Mouse (Mus musculus) retina, adult 2 months (tissue): ENCODE measurements around the gene Colca2.
A peak's percentile ranks its signal among the peaks of the same experiment; 100 is the strongest.

Experiments
- DNase-seq: peaks from one replicate; pipeline ENCODE4 v3.0.0-alpha.2; 2012; ENCODE audit warnings: low read depth, low spot score

Gene Colca2

GRCm38 (mm10) chr9:51278500-51279381 lies at the start of gene Colca2:
Colca2 (minus strand) TSS chr9:51278569.
- no peak for DNase-seq

DNA sequence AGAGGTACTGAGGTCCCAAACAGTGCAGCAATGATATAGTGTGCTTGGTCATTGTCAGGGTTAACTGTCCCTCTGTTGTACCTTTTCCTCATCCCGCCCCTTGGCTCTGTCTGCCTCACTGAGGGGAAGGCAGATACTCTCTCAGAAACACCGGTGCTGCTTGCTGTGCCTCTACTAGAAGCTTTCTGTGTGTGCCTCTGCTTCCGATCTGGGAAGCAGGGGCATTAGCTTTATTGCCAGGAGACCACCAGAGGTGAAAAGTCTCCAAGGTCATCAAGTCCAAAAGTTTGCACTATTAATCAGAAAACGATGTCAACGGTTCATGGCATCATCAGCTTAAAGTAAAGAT lies 49.2 kb upstream of the Colca2 start:
- no peak for DNase-seq

DNA sequence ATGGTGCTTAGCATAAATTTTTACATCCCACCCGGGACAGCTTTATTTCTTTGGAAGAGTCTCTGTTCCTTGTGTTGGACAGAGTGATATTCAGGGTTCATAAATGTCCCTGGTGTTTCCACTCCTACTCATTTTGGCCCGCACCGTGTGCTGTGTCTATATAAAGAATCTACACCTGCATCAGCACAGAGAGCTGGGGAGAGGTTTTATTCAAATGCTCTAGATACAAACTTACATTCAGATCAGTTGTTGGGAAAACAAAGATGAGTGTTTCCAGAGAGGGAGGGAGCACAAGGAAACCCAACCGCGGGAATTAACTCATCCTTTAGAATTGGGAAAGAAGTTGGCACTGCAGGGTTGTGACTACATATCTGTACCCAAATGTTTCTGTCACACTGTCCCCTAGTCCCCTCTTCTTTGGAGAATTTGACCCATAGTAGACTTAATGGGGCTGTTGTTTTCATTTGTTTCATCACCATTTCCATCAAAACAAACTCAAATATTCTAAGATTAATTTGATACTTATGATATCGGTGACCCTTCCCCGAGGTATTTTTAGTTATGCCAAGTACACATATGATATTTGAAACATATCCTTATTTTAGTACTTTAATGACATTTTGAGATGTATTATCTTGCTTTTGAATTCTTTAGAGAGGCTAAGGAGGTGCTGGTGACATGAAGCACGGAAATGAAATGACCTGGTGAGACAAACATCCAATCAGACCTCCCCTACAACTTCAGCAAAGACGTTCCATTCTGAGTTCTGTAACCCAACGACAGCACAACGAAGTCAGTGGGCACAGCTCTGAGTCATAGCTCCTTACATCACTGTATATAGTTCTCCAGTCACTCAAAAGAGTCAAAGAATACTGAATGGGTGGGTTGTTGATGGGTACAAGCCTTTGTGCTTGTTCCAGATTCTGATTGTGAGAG lies 48.5 kb upstream of the Colca2 start:
- DNase-seq: no peak

- DNase-seq: no peak
These were observed 46.2 kb upstream of the Colca2 start for GRCm38 (mm10) chr9:51324406-51325065.

GRCm38 (mm10) chr9:51320096-51320495 lies 41.7 kb upstream of the Colca2 start:
- no peak for DNase-seq

DNA sequence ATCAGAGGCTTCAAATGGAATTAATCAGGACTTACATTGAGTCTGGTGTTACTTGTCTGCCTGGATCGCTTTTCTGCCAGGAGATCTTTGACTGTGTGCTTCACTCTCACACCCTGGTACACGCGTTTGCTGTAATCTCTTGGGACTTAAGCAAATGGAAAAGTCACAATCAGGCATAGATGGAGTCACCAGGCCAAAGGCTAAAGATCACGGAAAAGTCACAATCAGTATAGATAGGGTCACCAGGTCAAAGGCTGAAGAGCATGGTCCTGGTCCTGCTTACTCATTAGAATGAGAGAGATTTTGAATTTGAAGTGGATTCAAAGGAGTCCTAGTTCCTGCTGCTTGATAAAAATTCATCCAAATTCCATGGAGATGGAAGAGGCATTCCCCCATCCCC lies 39.9 kb upstream of the Colca2 start:
- no peak for DNase-seq

DNA sequence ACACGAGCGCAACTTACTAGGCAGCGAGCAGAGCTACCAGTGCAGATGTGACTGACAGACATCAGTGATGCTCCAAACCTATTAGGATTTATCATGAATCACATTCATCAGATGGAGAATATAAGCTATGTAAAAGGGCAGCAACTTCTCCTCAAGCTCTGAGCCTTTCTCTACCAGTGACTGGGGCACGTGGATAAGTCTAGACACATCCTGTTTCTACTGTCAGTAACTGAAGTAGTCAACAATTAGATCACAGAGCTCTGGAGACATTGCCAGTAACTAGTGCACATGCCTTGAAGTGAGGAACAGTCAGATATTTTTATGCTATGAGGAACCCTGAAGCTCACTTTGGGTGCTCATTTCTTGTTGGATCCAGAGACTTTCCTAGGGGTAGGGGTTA lies 39.0 kb upstream of the Colca2 start:
- no peak for DNase-seq

- no peak for DNase-seq
These were observed 37.2 kb upstream of the Colca2 start for GRCm38 (mm10) chr9:51315402-51316063.

DNA sequence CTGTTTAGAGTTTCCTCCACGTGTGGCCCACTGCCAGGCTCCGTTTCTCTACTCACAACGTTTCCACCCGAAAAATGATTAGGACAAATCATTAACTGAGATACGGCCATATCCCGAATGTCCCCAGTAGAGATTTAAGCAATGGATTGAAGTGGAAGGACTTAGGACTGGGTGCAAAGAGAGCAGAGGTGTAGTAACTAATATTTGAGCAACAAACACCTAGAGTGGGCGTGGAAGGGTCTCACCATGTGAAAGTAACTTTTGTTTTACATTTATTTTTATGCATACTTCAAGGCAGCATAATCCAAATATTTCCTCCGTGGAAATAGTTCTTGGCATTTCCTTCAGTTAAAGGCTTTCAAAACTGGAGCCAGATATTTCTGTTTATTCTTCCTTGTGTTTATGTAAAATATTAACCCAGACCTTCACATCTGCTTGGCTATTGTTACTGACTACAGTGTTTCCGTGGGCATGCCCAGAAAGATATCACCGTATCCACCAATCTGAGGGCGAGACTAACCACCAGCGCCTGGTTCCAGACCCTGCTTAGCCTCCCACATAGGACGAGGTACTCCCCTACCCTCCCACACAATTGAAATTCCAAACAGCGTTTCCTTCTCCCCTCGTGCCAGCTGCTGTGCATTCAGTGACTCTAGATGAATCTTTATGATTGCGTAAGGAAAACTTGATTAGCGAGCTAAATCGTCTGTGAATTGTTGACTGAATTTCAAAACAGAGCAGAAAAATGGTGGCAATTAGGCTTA lies 34.4 kb upstream of the Colca2 start:
- DNase-seq: no peak

DNA sequence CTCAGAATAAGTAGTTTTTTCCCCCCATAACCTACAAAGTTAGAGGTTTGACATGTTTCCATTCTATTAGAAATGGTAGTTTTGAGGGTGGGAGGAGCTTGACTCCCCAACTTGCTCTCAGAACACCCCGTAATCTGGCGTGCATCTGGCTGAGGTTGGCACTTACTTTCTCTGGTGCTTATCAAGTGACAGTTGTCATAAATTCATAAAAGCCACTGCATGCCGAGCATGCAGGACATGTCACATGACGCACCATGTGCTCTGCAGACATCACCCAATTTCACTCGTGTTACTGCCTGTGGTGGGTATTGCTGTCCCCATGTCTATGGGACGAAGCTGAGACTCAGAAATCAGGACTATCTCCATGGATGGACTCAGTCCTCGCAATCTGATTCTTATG lies 32.1 kb upstream of the Colca2 start:
- no peak for DNase-seq

GRCm38 (mm10) chr9:51306351-51306750 lies 28.0 kb upstream of the Colca2 start:
- no peak for DNase-seq

DNA sequence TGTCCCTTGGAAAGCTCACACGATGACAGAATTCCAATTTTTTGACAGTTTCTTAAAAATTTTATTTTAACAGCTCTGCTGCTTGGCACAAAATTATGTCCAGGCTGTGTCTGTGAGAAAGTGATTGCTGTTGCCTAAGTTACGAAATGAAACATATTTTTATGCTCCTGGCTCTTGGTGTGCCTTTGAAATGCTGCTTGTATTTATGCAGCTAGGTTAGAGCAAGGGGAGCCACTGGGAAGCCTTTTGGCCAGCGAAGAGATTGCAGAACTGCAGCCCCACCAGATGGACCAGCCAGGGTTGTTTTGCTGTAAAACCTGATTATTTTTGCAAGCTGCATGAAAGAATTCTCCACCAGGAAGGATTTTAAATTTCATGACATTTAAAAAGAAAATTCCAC lies 26.8 kb upstream of the Colca2 start:
- DNase-seq: no peak

DNA sequence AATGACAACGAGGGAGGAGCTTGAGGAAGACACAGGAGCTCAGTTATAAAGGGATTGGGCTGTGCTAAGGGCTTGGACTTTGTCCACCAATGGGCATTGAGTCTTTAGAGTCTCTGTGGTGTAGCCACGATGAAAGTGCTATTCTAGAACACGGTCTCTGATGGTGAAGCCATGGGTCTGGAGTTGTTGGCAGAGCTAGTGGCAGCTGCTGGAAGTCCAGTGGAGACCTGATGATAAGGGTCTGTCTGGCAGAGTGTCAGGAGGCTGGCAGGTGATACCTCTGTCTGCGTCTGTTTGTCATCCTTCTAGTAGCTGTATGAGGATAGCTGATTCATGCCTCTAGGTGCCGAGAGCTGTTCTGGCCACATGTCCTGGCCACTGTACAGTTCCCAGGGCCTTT lies 25.6 kb upstream of the Colca2 start:
- DNase-seq: no peak

DNA sequence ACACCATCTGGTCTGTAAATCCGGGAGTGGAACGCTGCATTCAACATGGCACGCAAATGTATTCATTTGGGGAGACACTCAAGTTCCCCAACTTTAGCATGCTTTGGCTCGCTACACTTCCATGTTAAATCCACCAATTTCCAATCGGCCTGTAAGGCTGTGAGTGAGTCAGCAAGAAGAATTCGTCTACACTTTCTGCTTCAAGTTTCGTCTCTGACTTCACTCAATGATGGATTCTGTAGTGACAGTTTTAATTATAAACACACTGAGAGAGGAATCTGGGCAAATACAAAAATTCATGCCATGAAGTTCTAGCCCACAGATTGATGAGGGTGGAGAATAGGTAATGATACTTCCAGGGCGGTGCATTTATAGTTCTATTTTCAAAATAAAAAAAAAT lies 15.2 kb upstream of the Colca2 start:
- no peak for DNase-seq

DNA sequence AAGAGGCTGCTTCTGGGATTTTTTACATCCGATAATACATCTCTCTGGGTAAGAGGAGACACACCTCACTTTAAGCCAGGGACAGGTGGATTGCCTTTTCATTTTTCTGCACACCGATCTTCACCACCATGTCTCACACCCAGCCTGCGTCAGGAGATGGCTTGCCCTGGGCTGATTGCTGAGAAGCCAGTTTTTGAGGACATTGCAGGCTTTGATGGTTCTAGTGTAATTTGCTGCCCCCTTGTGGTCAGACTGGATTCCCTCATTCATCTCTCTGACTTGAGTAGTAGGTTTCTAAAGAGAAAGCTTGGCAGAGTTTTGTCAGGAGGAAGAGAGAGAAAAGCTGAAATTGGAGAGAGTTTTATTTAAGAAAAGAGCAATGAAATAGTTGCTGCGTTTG lies 14.3 kb upstream of the Colca2 start:
- peak; percentile 58 for DNase-seq

DNA sequence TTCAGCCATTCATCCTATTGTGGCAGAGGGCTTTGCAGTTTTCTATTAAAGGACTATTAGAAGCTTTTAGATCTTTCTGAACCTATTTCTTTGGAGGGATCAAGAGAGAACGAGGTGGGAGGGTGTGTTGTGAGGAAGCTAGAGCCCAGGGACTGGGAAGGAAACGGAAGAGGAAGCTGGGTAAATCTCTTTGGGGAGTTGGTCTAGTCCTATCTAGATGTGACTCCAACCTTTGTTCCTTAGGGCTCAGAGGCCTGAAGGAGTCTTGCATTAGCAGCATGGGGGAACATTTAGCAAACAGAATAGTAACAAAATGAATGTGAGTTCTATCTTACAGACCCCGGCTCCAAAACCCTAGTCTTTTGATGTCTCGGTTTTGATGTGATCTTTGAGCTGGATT lies 12.6 kb upstream of the Colca2 start:
- DNase-seq: no peak

DNA sequence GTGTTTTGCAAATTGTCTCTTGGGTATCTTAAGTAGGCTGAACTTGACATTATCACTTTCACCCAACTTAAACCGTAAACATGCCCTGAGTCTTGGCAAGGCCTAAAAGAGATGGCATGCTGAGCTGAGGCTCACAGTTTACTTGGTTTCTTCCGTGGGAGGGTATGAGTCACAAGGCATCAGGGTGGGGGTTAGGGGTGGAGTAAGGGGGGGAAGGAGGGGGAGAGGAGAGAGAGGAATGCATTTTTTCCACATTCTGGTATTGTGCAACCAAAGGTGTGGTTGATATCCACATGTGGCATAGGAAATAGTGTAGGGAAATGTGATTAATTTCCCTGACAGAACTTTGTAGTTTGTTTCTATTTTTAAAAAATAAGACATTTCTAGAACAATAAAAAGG lies 7.7 kb upstream of the Colca2 start:
- DNase-seq: no peak

DNA sequence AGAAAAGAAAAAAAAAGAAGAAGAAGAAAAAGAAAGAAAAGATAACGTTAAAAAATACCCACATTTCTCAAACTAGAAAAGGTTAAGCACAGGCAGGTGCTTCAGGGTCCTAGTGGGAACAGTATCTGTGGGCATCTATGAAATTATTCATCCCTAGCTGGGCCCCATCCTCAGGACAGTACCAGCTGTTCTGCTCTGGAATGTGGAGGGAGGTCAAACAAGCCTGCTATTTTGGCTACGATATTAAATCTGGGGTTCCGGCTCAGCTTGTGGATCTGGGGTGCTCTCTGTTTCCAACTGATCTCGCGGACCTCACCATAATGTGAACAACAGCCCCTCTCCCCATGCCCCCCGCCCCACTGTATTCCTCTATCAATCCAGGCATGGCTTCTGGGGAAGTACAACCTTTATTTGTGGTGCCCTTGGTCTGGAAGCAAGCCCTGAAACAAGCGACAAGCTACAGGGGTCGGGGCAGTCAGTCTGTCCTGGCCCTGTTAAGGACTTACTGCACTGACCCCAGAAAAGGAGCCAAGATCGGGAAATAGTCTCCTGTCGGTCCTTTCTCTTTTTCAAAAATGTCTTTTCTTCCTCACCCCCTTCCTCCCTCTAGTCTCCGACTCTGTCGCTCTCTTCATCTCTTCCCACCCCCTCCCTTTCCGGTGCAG lies 403 bp downstream of the Colca2 start:
- no peak for DNase-seq

GRCm38 (mm10) chr9:51274678-51275077 lies 3.7 kb downstream of the Colca2 start:
- no peak for DNase-seq

GRCm38 (mm10) chr9:51273581-51274154 lies 4.7 kb downstream of the Colca2 start:
- DNase-seq: no peak
